ENCODE assay signal across 10 mouse cellular contexts in the genomic region with DNA sequence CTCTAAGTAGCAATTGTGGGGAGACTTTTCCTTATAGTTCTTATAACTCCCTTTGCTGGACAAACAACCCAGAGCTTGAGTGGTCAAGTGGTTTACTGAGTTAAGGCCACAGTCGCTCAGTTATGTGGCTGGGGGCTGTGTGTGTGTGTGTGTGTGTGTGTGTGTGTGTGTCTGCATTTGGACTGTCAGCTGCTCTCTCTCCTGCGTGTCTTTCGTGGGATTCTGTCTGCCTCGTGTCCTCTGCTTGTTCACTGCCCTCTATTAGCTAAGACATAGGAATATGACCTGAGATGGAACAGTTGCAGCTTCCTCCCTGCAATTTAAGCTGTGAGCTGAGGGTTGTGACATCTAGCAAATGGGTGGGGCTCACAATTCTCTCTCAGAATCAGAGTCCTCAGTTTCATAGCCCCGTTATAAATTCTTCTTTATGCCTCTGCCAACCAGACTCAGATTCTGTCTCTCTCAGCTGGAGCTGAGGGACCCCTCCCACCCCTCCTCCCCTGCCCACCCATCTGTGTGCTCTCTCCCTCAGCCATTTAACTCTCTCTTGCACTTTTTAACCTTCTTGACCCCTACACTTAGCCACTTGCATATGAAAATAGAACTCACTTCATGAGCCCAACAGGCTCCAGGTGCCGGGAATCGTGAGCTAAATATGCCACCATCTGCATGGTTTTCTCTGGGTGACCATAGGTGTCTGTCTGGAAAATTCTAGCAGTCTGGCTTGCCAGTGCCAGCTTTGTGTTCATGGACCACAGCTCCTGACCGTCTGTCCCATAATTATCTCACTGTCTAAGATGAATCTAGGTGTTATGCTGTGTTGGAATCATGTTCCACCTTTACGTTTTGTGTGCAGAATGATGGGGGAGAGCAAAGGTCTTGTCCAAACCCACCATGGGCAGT.
DNase-seq lines count a peak whose midpoint lies in the region; ATAC-seq and TF ChIP-seq lines count a peak whose summit lies in the region.
"Had no signal": no experiment of that assay in that cellular context is flagged by ENCODE, and none has a peak within 500 bp of the region (broad histone marks: within the 10 kb centered on the region; RNA-seq: fewer than 3 reads in every experiment).

No protein-coding gene starts in this region.

- no peaks in the 10 kb centered on the region for H3K9me3 ChIP-seq in forebrain, embryonic 14.5 days (replicated peaks; ENCODE audit: control insufficient read depth, low read length)
- no peaks in the 10 kb centered on the region for H3K9me3 ChIP-seq in forebrain, embryonic 10.5 days
- H3K9me3 ChIP-seq in limb, embryonic 14.5 days (ENCODE audit: control insufficient read depth, low read length), result no peaks in the 10 kb centered on the region
- no peaks in the 10 kb centered on the region for H3K9me3 ChIP-seq in limb, embryonic 10.5 days (replicated peaks)
- no peaks in the 10 kb centered on the region for H3K9me3 ChIP-seq in limb, embryonic 15.5 days
- H3K9me3 ChIP-seq: limb, embryonic 13.5 days; neural tube, embryonic 12.5 days had no signal

- H3K9ac ChIP-seq in forebrain, embryonic 14.5 days (ENCODE audit: low read length), result no peak overlapping the region; the same call in 1 of the 2 replicates
- H3K9ac ChIP-seq in limb, embryonic 14.5 days (ENCODE audit: low read depth, low read length, severe bottlenecking), result no peak overlapping the region
- H3K9ac ChIP-seq in limb, embryonic 15.5 days, result no peak overlapping the region
- H3K9ac ChIP-seq: neural tube, embryonic 12.5 days had no signal

- 67% methylated on average over 9 of the region's 9 CpGs for WGBS in forebrain, embryonic 14.5 days
- 83% methylated on average over 9 of the region's 9 CpGs for WGBS in forebrain, embryonic 10.5 days
- WGBS in limb, embryonic 14.5 days, result 59% methylated on average over 9 of the region's 9 CpGs
- 81% methylated on average over 9 of the region's 9 CpGs for WGBS in limb, embryonic 10.5 days
- WGBS in limb, embryonic 15.5 days, result 53% methylated on average over 9 of the region's 9 CpGs

- no peaks in the 10 kb centered on the region for H3K27me3 ChIP-seq in forebrain, embryonic 14.5 days (replicated peaks; ENCODE audit: control insufficient read depth, insufficient read depth, low read length)
- no peaks in the 10 kb centered on the region for H3K27me3 ChIP-seq in forebrain, embryonic 10.5 days (ENCODE audit: poor library complexity, severe bottlenecking)
- H3K27me3 ChIP-seq in limb, embryonic 14.5 days (ENCODE audit: control insufficient read depth, insufficient read depth, low read length), result no peaks in the 10 kb centered on the region
- no peaks in the 10 kb centered on the region for H3K27me3 ChIP-seq in limb, embryonic 10.5 days (ENCODE audit: low read depth, poor library complexity, severe bottlenecking)
- H3K27me3 ChIP-seq in limb, embryonic 15.5 days, result no peaks in the 10 kb centered on the region
- H3K27me3 ChIP-seq: limb, embryonic 13.5 days; neural tube, embryonic 12.5 days had no signal

- H3K27ac ChIP-seq in forebrain, embryonic 14.5 days (ENCODE audit: low read depth, low read length), result 0 out of 2 replicates have a peak overlapping the region, but pooled peaks have one; percentile 33
- no peak overlapping the region for H3K27ac ChIP-seq in forebrain, embryonic 10.5 days
- peak overlapping the region; percentile 33; the same call in 1 of the 2 replicates for H3K27ac ChIP-seq in limb, embryonic 14.5 days (replicated peaks; ENCODE audit: low read depth, low read length)
- H3K27ac ChIP-seq in limb, embryonic 10.5 days, result no peak overlapping the region
- H3K27ac ChIP-seq in limb, embryonic 15.5 days, result peak overlapping the region; percentile 18; the same call in 1 of the 2 replicates
- H3K27ac ChIP-seq: neural tube, embryonic 12.5 days had no signal

- no peak for TF ChIP-seq POLR2A in limb, embryonic 14.5 days (IDR thresholded peaks at IDR 0.05; ENCODE audit: borderline replicate concordance, extremely low read depth, insufficient read depth, insufficient read length)

- DNase-seq in forebrain, embryonic 14.5 days (ENCODE audit: low spot score), result no peak
- DNase-seq in forebrain, embryonic 10.5 days (ENCODE audit: extremely low spot score, low spot score), result no peak
- no peak for DNase-seq in limb, embryonic 14.5 days (ENCODE audit: low spot score)
- no peak for DNase-seq in limb, embryonic 10.5 days (ENCODE audit: low spot score)
- peak; percentile 82 for DNase-seq in cerebellum, adult 9-10 months
- no peak for DNase-seq in spleen, postnatal 4 days (ENCODE audit: low spot score in 2 of 2)
- no peak for DNase-seq in retina, postnatal 1 day

- H3K4me1 ChIP-seq in forebrain, embryonic 14.5 days (ENCODE audit: control insufficient read depth, insufficient read depth, low read length), result peaks cover 6% of the 10 kb centered on the region
- H3K4me1 ChIP-seq in forebrain, embryonic 10.5 days, result peaks cover 24% of the 10 kb centered on the region
- H3K4me1 ChIP-seq in limb, embryonic 14.5 days (ENCODE audit: control insufficient read depth, insufficient read depth, low read length), result peaks cover 19% of the 10 kb centered on the region
- H3K4me1 ChIP-seq in limb, embryonic 10.5 days, result peaks cover 22% of the 10 kb centered on the region
- H3K4me1 ChIP-seq in limb, embryonic 15.5 days, result peaks cover 26% of the 10 kb centered on the region

- no peak overlapping the region for H3K4me3 ChIP-seq in forebrain, embryonic 14.5 days (ENCODE audit: low read depth, low read length)
- H3K4me3 ChIP-seq in forebrain, embryonic 10.5 days, result no peak overlapping the region
- H3K4me3 ChIP-seq in limb, embryonic 14.5 days (replicated peaks; ENCODE audit: low read length), result no peak overlapping the region
- H3K4me3 ChIP-seq in limb, embryonic 10.5 days, result no peak overlapping the region
- H3K4me3 ChIP-seq in limb, embryonic 15.5 days, result no peak overlapping the region
- H3K4me3 ChIP-seq: limb, embryonic 13.5 days; neural tube, embryonic 12.5 days had no signal

- no peak overlapping the region for H3K4me2 ChIP-seq in forebrain, embryonic 14.5 days (ENCODE audit: low read length)
- H3K4me2 ChIP-seq in limb, embryonic 14.5 days (replicated peaks; ENCODE audit: low read depth, low read length, severe bottlenecking), result no peak overlapping the region
- no peak overlapping the region for H3K4me2 ChIP-seq in limb, embryonic 15.5 days
- H3K4me2 ChIP-seq: limb, embryonic 13.5 days; neural tube, embryonic 12.5 days had no signal

- no peak for ATAC-seq in forebrain, embryonic 14.5 days
- peak; percentile 48; the same call in 1 of the 2 replicates for ATAC-seq in limb, embryonic 14.5 days (ENCODE audit: low FRiP score, low read depth)
- ATAC-seq in limb, embryonic 15.5 days (ENCODE audit: insufficient number of reproducible peaks, low FRiP score, low TSS enrichment, low read depth), result no peak

- no peaks in the 10 kb centered on the region for H3K36me3 ChIP-seq in forebrain, embryonic 14.5 days (ENCODE audit: control insufficient read depth, insufficient read depth, low read length)
- H3K36me3 ChIP-seq in forebrain, embryonic 10.5 days (replicated peaks), result peaks cover under 1% of the 10 kb centered on the region; the same call in 1 of the 2 replicates
- no peaks in the 10 kb centered on the region for H3K36me3 ChIP-seq in limb, embryonic 14.5 days (ENCODE audit: control insufficient read depth, insufficient read depth, low read length)
- no peaks in the 10 kb centered on the region for H3K36me3 ChIP-seq in limb, embryonic 10.5 days
- H3K36me3 ChIP-seq in limb, embryonic 15.5 days, result no peaks in the 10 kb centered on the region
- H3K36me3 ChIP-seq: limb, embryonic 13.5 days; neural tube, embryonic 12.5 days had no signal

Comparison
In these comparisons a context has a peak if more than half of its experiments do, and no peak if none do; other contexts are left out.
1. H3K27ac ChIP-seq: peak in forebrain, embryonic 14.5 days (single experiment), limb, embryonic 14.5 days (single experiment) and limb, embryonic 15.5 days (single experiment); none in forebrain, embryonic 10.5 days (single experiment) and limb, embryonic 10.5 days (single experiment).